Mouse (Mus musculus): Measurements from ENCODE around the gene Gm8369. TPM values are rescaled to one million over a fixed set of nuclear protein-coding genes. Genes with fewer than 3 reads are reported as not detected.
"Not testable (repeated sequence)": the region's sequence is repeated elsewhere in the genome, so short reads cannot be mapped to it uniquely, and the experiment has no call there.

Gm8369 gene
- total RNA-seq, 2 experiments from 2014 or later, result 0.36 to 0.83 TPM

GRCm38 (mm10) chr19:11533421-11533820 is 47.7 kb downstream of the Gm8369 start:
- no peak overlapping the region for H3K4me3 ChIP-seq
- peak overlapping the region; percentile 37; the same call in 1 of the 2 replicates for H3K27ac ChIP-seq
- DNase-seq (ENCODE audit: low spot score in 2 of 2), result no peak
- TF ChIP-seq CTCF (conservative IDR thresholded peaks at IDR 0.05), result no peak

DNA sequence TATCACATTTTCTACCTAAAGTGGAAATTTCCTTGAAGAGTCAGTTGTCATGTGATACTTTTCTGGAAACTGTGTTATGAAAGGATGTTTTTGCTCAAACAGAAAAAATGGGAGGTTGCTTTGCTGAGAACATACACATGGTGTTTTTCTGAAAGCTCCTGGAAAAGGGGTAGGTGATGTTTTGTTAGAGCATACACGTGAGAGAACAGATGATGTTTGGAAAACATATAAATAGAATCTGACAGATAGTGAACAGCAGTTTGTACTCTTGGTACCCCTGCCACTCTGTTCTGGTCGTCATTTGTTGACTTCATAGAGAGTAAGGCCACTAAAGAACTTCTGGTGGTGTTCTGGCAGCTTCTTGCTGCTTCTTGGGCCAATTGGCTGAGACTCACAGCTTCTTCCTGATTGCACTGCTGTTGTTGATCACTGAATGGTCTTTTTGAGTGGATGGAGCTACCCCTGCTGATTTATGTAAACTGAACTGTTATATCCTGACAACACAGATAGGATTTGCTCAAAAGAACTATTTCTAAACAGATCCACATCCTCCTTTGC is 48.2 kb downstream of the Gm8369 start:
- peak overlapping the region; percentile 40; the same call in 1 of the 2 replicates for H3K27ac ChIP-seq
- no peak overlapping the region for H3K4me3 ChIP-seq
- no peak for TF ChIP-seq CTCF (conservative IDR thresholded peaks at IDR 0.05)
- no peak for DNase-seq (ENCODE audit: low spot score in 2 of 2)

- TF ChIP-seq CTCF (conservative IDR thresholded peaks at IDR 0.05), result no peak
- DNase-seq (ENCODE audit: low spot score in 2 of 2), result no peak
- no peak within 1 kb of the TSS for H3K27ac ChIP-seq
- H3K4me3 ChIP-seq, result no peak within 1 kb of the TSS
These were observed 50.9 kb downstream of the Gm8369 start, which contains the start of gene Ms4a4d for GRCm38 (mm10) chr19:11536593-11536992. Gene Ms4a4d (plus strand): TSS chr19:11536801.

DNA sequence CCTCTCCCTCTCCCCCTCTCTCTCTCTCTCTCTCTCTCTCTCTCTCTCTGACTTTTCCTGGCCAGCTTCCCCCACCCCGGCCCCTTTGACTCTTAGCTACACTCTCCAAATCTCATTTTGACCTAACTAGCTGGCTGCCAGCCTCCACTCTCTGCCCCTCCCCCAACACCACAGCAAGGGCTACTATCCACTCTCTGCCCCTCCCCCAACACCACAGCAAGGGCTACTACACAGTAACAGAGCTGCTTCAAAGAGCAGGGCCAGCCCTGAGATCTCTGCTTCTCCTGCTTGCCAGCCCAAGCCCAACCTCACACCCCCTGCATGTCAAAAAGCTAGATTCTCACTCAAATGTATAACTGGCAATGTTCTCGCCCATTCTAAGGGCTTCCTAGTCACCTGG is 51.6 kb downstream of the Gm8369 start:
- no peak overlapping the region for H3K4me3 ChIP-seq
- H3K27ac ChIP-seq, result no peak overlapping the region
- no peak for TF ChIP-seq CTCF (conservative IDR thresholded peaks at IDR 0.05)

DNA sequence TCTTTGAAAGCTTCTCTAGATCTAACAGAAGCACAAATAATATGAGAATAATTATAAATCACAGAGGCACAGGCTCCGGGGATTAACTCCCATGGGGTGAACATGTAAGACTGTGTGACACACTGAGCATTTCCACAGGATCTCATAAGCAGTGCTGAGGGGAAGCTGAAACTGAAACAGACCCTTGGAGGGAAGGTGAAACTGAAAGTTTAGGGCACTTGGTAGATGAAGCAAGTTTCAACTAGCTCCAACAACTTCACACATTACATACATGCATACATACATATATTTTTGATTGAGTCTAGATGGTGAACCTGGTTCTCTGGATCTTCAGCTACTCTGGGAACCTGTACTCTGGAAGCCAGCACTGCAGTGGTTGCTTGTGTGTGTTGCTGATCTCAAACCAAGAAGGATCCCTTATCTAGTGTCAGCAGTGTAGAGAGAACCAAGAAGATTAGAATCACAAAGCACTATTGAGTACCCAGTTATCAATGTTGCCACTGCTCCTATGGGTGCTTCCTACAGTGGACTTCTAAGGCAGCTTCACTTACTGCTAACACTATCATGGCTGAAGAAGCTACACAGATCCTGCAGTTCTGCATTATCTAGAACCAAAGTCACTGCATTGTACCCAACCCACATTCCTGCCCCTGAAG is 54.6 kb downstream of the Gm8369 start:
- not testable (repeated sequence) for DNase-seq (ENCODE audit: low spot score in 2 of 2); H3K27ac ChIP-seq; H3K4me3 ChIP-seq

More for the DNA sequence above, 51.6 kb downstream of the Gm8369 start:
- no peak for DNase-seq (ENCODE audit: low spot score in 2 of 2)

GRCm38 (mm10) chr19:11544383-11544782 is 58.6 kb downstream of the Gm8369 start:
- not testable (repeated sequence) for DNase-seq (ENCODE audit: low spot score in 2 of 2); H3K27ac ChIP-seq; H3K4me3 ChIP-seq

- TF ChIP-seq CTCF (conservative IDR thresholded peaks at IDR 0.05), result no peak
- Histone ChIP-seq H3K4me3 (no peak overlapping the region), H3K27ac (peak overlapping the region; percentile 53)
- no peak for DNase-seq (ENCODE audit: low spot score in 2 of 2)
These were observed 62.2 kb downstream of the Gm8369 start for GRCm38 (mm10) chr19:11547911-11548310.

DNA sequence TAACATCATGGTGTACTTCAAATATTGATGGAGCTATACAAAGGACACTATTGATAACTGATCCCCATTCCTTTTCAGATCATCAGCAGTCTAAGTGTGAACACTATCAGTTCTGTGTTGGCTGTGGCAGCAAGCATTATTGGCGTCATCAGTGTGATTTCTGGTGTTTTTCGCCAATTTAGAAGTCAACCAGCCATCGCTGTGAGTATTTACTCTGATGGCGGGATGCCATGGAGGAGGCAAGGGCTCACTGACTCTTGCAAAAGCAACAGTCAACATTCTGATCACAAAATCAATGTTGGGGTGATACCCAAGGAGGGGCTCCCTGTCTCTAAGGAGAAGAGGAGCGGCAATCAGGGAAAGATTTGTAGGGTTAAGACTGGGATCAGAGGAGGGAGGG is 69.0 kb downstream of the Gm8369 start:
- no peak overlapping the region for H3K4me3 ChIP-seq
- no peak for DNase-seq (ENCODE audit: low spot score in 2 of 2)
- no peak overlapping the region for H3K27ac ChIP-seq
- TF ChIP-seq CTCF (conservative IDR thresholded peaks at IDR 0.05), result no peak

- not testable (repeated sequence) for H3K4me3 ChIP-seq; H3K27ac ChIP-seq; DNase-seq (ENCODE audit: low spot score in 2 of 2)
These were observed 73.8 kb downstream of the Gm8369 start for GRCm38 (mm10) chr19:11559560-11559959.

Other genes starting within 250 kb of the Gm8369 start
- not detected for gene Ms4a1, start 219.7 kb upstream of the Gm8369 start, total RNA-seq (2021)
- not detected for gene Ms4a5, start 202.1 kb upstream of the Gm8369 start, total RNA-seq (2021)
- gene Ms4a14, start 171.5 kb upstream of the Gm8369 start, total RNA-seq (2021), result under 1 TPM in 1 of 2 experiments, not detected in 1; 0.10 TPM
- under 1 TPM in 1 of 2 experiments, not detected in 1; 0.79 TPM for gene Ms4a7, start 149.8 kb upstream of the Gm8369 start, total RNA-seq (2021)
- gene Ms4a4a, start 110.4 kb upstream of the Gm8369 start, total RNA-seq (2021), result 1 to 10 TPM in 1 of 2 experiments, not detected in 1; 1.5 TPM
- gene Ms4a4c, start 81.2 kb upstream of the Gm8369 start, total RNA-seq (2021), result not detected
- gene Ms4a4b, start 42.4 kb upstream of the Gm8369 start, total RNA-seq (2021), result not detected
- gene Ms4a6c, start 16.6 kb upstream of the Gm8369 start, total RNA-seq (2021), result under 1 TPM; 0.84 to 0.86 TPM
- gene Ms4a6b, start 30.6 kb downstream of the Gm8369 start, total RNA-seq (2021), result 1 to 10 TPM; 1.2 to 1.4 TPM
- gene Ms4a4d, start 50.9 kb downstream of the Gm8369 start, total RNA-seq (2021), result not detected
- 1 to 10 TPM; 1.4 to 1.5 TPM for gene Ms4a6d, start 118.9 kb downstream of the Gm8369 start, total RNA-seq (2021)
- under 1 TPM in 1 of 2 experiments, not detected in 1; 0.38 TPM for gene Ms4a2, start 137.8 kb downstream of the Gm8369 start, total RNA-seq (2021)
- not detected for gene Ms4a3, start 154.9 kb downstream of the Gm8369 start, total RNA-seq (2021)
- gene Oosp2, start 174.6 kb downstream of the Gm8369 start, total RNA-seq (2021), result not detected
- gene Oosp1, start 205.2 kb downstream of the Gm8369 start, total RNA-seq (2021), result not detected
- not detected for gene Oosp3, start 211.1 kb downstream of the Gm8369 start, total RNA-seq (2021)

All from layer of hippocampus, adult 2 months (tissue).